Mouse (Mus musculus) kidney, embryonic 14.5 days (tissue): ENCODE data around the gene Arhgef3. TPM values are rescaled to one million over a fixed set of nuclear protein-coding genes. Genes with fewer than 3 reads are reported as not detected.
"Not testable (repeated sequence)": the region's sequence is repeated elsewhere in the genome, so short reads cannot be mapped to it uniquely, and the experiment has no call there.

Experiments used
- ATAC-seq: fragments of 200-750 bp; cut with Nextera tagmentation; 2 replicates; pipeline ENCODE4 v1.8.0; 2017; ENCODE audit warnings: moderate number of reproducible peaks, mild to moderate bottlenecking, moderate TSS enrichment, moderate library complexity; ENCODE audit not compliant: low FRiP score, low TSS enrichment
- H3K27ac ChIP-seq: fragments of 300-500 bp; sonication (generic); 2 replicates; pipeline ENCODE4 v1.5.1; 2014; ENCODE audit warnings: low read depth, mild to moderate bottlenecking, low read length, moderate library complexity, mixed read lengths
- H3K27me3 ChIP-seq: fragments of 300-500 bp; sonication (generic); 2 replicates; pipeline ENCODE4 v1.6.1; 2014; ENCODE audit warnings: mild to moderate bottlenecking, low read length; ENCODE audit not compliant: control insufficient read depth, insufficient read depth
- H3K36me3 ChIP-seq: fragments of 300-500 bp; sonication (generic); 2 replicates; pipeline ENCODE4 v1.6.1; 2014; ENCODE audit warnings: low read length, mixed read lengths; ENCODE audit not compliant: control insufficient read depth, insufficient read depth
- H3K4me1 ChIP-seq: fragments of 300-500 bp; sonication (generic); 2 replicates; pipeline ENCODE4 v1.6.1; 2014; ENCODE audit warnings: low read length, mixed read lengths; ENCODE audit not compliant: control insufficient read depth, insufficient read depth
- H3K4me2 ChIP-seq: fragments of 300-500 bp; sonication (generic); replicated peaks from 2 replicates; pipeline ENCODE4 v1.6.1; 2014; ENCODE audit warnings: low read depth, mild to moderate bottlenecking, low read length
- H3K4me3 ChIP-seq: fragments of 300-500 bp; sonication (generic); 2 replicates; pipeline ENCODE4 v1.5.1; 2014; ENCODE audit warnings: mild to moderate bottlenecking, low read length
- H3K9ac ChIP-seq: fragments of 300-500 bp; sonication (generic); 2 replicates; pipeline ENCODE4 v1.6.1; 2014; ENCODE audit warnings: low read depth, mild to moderate bottlenecking, low read length, moderate library complexity
- H3K9me3 ChIP-seq: fragments of 300-500 bp; sonication (generic); 2 replicates; pipeline ENCODE4 v1.6.1; 2016; ENCODE audit warnings: low read length; ENCODE audit not compliant: control insufficient read depth
- WGBS: fragments of 180-500 bp; shearing (Covaris S2); extraction: QIAGEN DNeasy Blood & Tissue Kit; methylation state at CpG from one replicate; pipeline ENCODE4 v1.1.7; 2014; 5-methylcytosine and 5-hydroxymethylcytosine counted together
- polyA plus RNA-seq: library from polyadenylated mRNA; unstranded; fragments of >200 nt; fragmentation: Nextera tagmentation; extraction: Ambion mirVana; gene quantifications from 2 replicates; pipeline ENCODE4 v1.2.1, GENCODE M21; 2014

Gene Arhgef3
- polyA plus RNA-seq, 1 experiment from 2014 or later: 15.0 TPM

DNA sequence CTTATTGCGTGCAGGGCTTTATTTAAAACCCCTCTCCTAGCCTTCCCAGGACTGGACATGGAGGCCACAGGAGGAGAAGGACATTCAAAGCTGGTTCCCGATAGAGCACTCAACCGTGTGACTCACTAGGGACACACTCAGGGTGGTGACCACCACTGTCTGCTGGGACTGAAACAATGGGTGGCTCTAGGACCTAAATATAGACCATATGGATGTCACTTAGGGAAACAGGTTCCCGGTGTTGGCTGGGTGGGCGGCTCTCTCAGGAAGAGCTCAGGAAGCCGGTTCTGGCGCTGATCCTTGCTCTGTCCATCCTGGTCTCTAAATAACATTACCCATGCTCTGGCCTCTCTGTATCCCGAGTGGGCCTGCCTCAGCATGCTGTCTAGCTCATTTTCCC, 127.6 kb downstream of the Arhgef3 start:
- Histone ChIP-seq H3K36me3 (no peaks in the 10 kb centered on the region), H3K9ac (no peak overlapping the region), H3K4me2 (no peak overlapping the region), H3K27ac (no peak overlapping the region), H3K4me1 (no peaks in the 10 kb centered on the region), H3K4me3 (no peak overlapping the region), H3K27me3 (no peaks in the 10 kb centered on the region), H3K9me3 (no peaks in the 10 kb centered on the region)
- WGBS: 85% methylated on average over 8 of the region's 8 CpGs
- no peak for ATAC-seq

GRCm38 (mm10) chr14:27242769-27243168, 128.1 kb downstream of the Arhgef3 start:
- H3K9ac ChIP-seq: no peak overlapping the region
- no peaks in the 10 kb centered on the region for H3K27me3 ChIP-seq
- H3K9me3 ChIP-seq: no peaks in the 10 kb centered on the region
- no peaks in the 10 kb centered on the region for H3K36me3 ChIP-seq
- no peak overlapping the region for H3K27ac ChIP-seq
- no peak overlapping the region for H3K4me3 ChIP-seq
- no peaks in the 10 kb centered on the region for H3K4me1 ChIP-seq
- 58% methylated on average over 2 of the region's 2 CpGs for WGBS
- no peak for ATAC-seq
- H3K4me2 ChIP-seq: no peak overlapping the region

GRCm38 (mm10) chr14:27243585-27243984, 128.9 kb downstream of the Arhgef3 start:
- ATAC-seq: no peak
- WGBS: 67% methylated on average over 5 of the region's 5 CpGs
- Histone ChIP-seq H3K4me1 (no peaks in the 10 kb centered on the region), H3K9ac (no peak overlapping the region), H3K9me3 (no peaks in the 10 kb centered on the region), H3K27ac (no peak overlapping the region), H3K4me2 (no peak overlapping the region), H3K27me3 (no peaks in the 10 kb centered on the region), H3K4me3 (no peak overlapping the region), H3K36me3 (no peaks in the 10 kb centered on the region)

DNA sequence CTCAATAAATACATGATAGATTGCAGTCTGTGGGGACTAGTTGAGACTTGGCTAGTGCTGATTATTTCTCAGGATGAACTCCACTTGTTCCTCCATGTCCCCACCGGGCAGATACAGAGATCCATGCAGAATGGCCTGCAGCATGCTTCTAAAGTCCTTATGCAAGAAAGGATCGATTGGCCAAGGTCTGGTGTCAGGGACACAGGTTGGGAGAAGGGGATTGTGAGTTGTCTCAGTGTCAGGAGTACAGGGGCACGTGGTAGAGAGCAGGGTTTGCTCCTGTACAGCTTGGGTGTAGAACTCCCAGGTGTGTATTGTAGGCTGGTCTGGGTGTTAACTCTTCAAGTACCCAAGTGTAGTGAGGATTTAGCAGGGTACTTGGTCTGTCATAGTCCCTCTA, 130.2 kb downstream of the Arhgef3 start:
- H3K36me3 ChIP-seq: no peaks in the 10 kb centered on the region
- H3K4me2 ChIP-seq: no peak overlapping the region
- H3K4me3 ChIP-seq: no peak overlapping the region
- ATAC-seq: no peak
- no peaks in the 10 kb centered on the region for H3K4me1 ChIP-seq
- no peak overlapping the region for H3K27ac ChIP-seq
- no peaks in the 10 kb centered on the region for H3K27me3 ChIP-seq
- H3K9me3 ChIP-seq: no peaks in the 10 kb centered on the region
- H3K9ac ChIP-seq: no peak overlapping the region
- 61% methylated on average over 3 of the region's 3 CpGs for whole genome bisulfite sequencing

GRCm38 (mm10) chr14:27246424-27246823, 131.7 kb downstream of the Arhgef3 start:
- WGBS: 89% methylated on average over 5 of the region's 5 CpGs
- Histone ChIP-seq H3K4me3 (no peak overlapping the region), H3K9ac (no peak overlapping the region), H3K9me3 (no peaks in the 10 kb centered on the region), H3K4me1 (no peaks in the 10 kb centered on the region), H3K27ac (no peak overlapping the region), H3K4me2 (no peak overlapping the region), H3K27me3 (no peaks in the 10 kb centered on the region), H3K36me3 (no peaks in the 10 kb centered on the region)
- ATAC-seq: no peak

DNA sequence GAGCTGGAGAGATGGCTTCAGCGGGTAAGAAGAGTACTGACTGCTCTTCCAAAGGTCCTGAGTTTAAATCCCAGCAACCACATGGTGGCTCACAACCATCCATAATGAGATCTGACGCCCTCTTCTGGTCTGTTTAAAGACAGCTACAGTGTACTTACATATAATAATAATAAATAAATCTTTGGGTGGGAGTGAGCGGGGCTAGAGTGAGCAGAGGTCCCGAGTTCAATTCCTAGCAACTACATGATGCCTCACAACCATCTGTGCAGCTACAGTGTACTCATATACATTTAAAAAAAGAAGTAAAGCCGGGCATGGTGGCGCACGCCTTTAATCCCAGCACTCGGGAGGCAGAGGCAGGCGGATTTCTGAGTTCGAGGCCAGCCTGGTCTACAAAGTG, 132.2 kb downstream of the Arhgef3 start:
- not testable (repeated sequence) for H3K9me3 ChIP-seq, ATAC-seq, H3K27ac ChIP-seq, H3K4me3 ChIP-seq, H3K36me3 ChIP-seq, H3K4me2 ChIP-seq, H3K27me3 ChIP-seq, H3K4me1 ChIP-seq, H3K9ac ChIP-seq
- 93% methylated on average over 10 of the region's 10 CpGs for WGBS

DNA sequence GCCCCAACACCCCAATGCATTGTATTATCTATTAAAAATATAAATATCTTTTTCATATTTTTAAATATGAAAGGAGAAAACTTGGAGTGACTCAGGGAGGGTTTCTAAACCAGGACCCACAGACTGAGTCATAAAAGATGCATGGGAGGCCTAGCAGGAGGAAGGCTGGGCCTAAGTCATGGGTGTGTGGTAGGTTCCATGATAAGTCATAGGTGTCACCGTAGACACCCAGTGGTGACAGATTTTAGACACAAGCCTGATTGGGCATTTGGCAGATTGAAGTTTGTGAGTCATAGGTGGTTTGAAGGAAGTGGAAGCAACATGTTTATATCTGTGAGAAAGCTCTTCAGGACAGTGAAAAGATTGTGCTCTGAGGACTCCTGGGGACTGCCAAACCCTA, 134.4 kb downstream of the Arhgef3 start:
- H3K9ac ChIP-seq: no peak overlapping the region
- 100% methylated on average over 1 of the region's 1 CpGs for WGBS
- H3K4me3 ChIP-seq: no peak overlapping the region
- no peaks in the 10 kb centered on the region for H3K4me1 ChIP-seq
- H3K9me3 ChIP-seq: no peaks in the 10 kb centered on the region
- H3K27ac ChIP-seq: no peak overlapping the region
- H3K36me3 ChIP-seq: no peaks in the 10 kb centered on the region
- H3K27me3 ChIP-seq: no peaks in the 10 kb centered on the region
- no peak for ATAC-seq
- H3K4me2 ChIP-seq: no peak overlapping the region

- WGBS: 73% methylated on average over 7 of the region's 7 CpGs
- H3K27me3 ChIP-seq: no peaks in the 10 kb centered on the region
Observed at GRCm38 (mm10) chr14:27250281-27250789, 135.6 kb downstream of the Arhgef3 start.

GRCm38 (mm10) chr14:27253391-27253790, 138.7 kb downstream of the Arhgef3 start:
- ATAC-seq: no peak
- H3K4me1 ChIP-seq: no peaks in the 10 kb centered on the region
- H3K4me3 ChIP-seq: no peak overlapping the region
- no peaks in the 10 kb centered on the region for H3K36me3 ChIP-seq
- no peak overlapping the region for H3K4me2 ChIP-seq
- WGBS: 93% methylated on average over 5 of the region's 5 CpGs
- no peaks in the 10 kb centered on the region for H3K27me3 ChIP-seq
- H3K9me3 ChIP-seq: no peaks in the 10 kb centered on the region
- no peak overlapping the region for H3K27ac ChIP-seq
- H3K9ac ChIP-seq: no peak overlapping the region

More at GRCm38 (mm10) chr14:27250281-27250789, 135.6 kb downstream of the Arhgef3 start:
- Histone ChIP-seq H3K36me3 (no peaks in the 10 kb centered on the region), H3K4me2 (no peak overlapping the region), H3K4me3 (no peak overlapping the region), H3K9ac (no peak overlapping the region), H3K9me3 (no peaks in the 10 kb centered on the region), H3K4me1 (no peaks in the 10 kb centered on the region), H3K27ac (no peak overlapping the region)
- no peak for ATAC-seq
